Mouse (Mus musculus) mouse embryonic stem cell (cell line): ENCODE measurements at regions not wholly inside any gene's neighbourhood (a gene's known extent, or its start where the extent isn't known, plus 50 kb on each side); places are given as distances from the start of the nearest gene placed in this dataset.

Source experiments
- in situ Hi-C, 2 experiments: fragments of 300-500 bp; cut with MboI; formaldehyde crosslinking; loops; 1 replicate in 1 of 2; 3 replicates in 1 of 2; pipeline ENCODE4 v1.14.3; 2019 to 2020; ENCODE audit warnings: low sequenced_read_pairs in 2 of 2, low pct_unique_long_range_greater_than_20kb in 1 of 2, mixed read lengths in 1 of 2; ENCODE audit not compliant: unreplicated experiment in 1 of 2

DNA sequence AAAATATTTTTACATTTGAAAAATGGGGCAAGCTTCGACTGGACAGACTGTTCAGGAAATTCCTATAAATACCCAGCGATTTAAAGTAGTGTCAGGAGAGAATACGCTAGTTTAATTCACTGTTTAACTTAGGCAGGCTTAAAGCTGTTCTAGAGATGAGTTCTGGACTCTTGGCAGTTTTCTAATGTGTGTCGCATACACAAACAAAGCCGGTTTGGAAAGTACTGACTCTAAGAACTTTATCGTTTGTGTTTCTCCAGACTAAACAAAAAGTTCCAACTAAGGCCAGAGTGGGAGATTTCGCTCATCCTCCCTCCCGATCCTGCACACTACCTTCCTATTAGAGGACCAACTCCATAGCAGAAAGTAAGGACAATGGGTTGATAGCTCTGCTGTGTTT, 201.7 kb upstream of the Map3k1 start:
- in situ Hi-C loops, result no loop called here

DNA sequence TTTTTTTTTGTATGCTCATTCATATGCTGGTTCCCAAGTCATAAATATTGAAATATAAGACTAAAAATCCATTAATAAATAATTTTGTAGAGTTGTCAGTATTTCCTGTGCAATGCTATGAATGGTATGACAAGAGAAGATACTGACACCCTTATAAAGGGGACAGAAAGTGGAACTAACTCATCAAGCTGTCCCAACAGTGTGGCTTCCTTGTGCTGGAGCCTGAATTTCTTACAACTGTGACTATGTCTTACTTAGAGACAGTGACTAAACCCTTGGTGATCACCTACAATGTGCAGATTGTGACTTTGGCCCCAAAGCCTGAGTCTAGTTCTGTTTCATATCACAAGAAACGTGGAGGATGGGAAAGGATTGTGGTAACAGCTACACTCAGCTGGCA, 203.8 kb upstream of the Map3k1 start:
- in situ Hi-C loops, result no loop called here

DNA sequence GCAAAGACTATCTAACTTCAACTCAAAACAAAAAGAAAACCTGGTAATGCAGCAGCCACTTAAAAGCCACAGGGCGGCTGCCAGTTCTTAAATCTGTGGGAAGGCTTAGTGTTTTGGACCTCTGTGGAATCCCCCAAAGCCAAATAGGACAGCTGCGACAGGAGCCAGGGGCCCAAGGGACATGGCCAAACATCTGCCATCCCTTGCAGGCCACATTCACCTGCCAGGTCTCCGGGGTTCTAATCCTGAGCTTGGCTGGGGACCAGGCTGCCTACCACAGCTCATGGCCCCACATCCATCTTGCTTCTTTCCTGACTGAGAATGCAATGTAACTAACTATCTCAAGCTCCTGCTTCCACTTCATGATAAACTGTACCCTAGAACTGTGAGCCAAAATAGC, 206.3 kb upstream of the Map3k1 start:
- in situ Hi-C loops, result no loop called here

DNA sequence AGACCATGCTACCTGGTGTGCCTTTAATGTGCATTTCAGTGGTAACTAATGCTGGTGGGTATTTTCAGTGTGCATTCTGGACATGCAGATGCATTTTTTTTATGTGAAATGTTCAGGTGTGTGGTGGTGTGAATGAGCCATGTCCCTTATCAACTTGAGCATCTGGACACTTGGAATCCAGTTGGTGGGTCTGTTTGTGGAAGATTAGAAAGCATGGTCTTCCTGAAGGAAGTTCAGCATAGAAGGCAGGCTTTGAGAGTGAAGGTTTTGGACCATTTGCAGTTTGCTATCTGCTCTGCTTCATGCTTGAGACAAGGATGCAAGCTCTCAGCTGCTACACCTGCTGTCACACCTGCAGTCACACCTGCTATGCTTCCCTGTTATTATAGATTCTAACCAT, 207.5 kb upstream of the Map3k1 start:
- in situ Hi-C loops, result no loop called here

DNA sequence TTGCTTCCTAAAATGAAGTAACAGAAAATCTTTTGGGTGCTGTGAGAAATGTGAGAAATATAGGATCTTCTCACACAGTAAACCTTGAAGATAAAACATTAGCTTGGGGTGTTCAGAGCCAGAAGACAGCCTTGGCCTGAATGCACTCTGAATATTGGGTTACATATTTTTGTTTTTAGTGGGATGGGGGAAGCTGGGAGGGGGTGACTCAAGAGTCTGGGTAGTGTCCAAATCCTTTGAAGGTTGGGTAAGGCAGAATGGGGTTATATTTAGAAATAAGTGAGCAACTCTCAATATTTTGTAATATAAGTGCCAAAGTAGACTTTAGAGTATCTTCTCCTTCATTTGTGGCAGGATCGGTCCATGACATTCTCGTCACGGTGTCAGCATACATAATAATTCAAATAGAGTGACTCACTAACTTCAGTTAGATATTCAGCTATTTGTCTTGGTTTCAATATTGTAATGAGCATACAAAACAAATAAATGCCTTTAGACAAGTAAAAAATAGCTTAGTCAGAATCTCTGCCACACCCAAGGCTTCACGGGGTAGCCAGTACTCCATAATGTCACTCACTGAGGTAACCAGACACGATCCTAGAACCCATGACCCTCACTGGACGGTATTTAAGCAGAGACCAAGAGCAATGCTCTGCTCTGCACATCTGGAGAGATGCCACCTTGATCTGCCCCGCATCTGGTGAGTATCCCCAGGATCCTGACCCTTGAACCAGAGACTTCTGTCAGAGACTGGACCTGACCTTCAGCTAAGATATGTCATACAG, 209.9 kb upstream of the Map3k1 start:
- in situ Hi-C loops, result no loop called here

DNA sequence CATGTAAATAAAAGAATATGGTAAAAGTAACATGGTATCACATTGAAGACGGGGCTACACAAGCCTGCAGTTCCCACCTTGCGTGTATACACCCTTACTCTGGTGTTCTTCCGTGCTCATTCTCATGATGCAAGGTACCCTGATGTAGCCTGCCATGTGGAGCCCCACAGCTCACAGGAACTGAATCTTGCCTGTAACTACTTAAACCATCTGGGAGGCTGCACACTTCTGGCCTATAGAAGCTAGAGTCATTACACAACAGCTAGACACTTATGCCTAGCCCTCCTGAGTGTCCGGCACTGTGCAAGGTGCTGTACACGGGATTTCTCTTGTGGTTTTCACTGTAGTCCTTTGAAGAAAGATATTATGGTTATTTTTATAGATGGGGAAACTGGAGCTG, 210.8 kb upstream of the Map3k1 start:
- in situ Hi-C loops, result no loop called here

DNA sequence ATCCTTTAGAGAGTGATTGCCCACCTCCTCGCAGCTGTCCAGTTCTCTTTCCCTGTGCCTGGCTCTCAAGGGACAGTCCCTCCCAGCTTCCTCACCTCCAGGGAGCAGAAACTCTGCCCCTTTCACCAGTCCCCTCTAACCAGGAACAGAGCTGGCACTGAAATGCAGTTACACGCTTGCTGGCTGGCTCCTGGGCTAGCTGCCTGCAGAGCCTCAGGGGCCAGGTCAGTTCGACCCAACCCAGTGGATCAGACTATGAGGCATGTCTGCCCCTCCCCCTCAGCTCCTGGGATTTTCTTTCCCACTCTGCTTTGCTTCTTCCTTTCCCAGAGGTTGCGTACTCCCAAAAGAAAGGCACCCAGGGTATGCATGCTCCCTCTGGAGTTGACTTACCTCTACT, 214.4 kb upstream of the Map3k1 start:
- in situ Hi-C loops, result no loop called here

DNA sequence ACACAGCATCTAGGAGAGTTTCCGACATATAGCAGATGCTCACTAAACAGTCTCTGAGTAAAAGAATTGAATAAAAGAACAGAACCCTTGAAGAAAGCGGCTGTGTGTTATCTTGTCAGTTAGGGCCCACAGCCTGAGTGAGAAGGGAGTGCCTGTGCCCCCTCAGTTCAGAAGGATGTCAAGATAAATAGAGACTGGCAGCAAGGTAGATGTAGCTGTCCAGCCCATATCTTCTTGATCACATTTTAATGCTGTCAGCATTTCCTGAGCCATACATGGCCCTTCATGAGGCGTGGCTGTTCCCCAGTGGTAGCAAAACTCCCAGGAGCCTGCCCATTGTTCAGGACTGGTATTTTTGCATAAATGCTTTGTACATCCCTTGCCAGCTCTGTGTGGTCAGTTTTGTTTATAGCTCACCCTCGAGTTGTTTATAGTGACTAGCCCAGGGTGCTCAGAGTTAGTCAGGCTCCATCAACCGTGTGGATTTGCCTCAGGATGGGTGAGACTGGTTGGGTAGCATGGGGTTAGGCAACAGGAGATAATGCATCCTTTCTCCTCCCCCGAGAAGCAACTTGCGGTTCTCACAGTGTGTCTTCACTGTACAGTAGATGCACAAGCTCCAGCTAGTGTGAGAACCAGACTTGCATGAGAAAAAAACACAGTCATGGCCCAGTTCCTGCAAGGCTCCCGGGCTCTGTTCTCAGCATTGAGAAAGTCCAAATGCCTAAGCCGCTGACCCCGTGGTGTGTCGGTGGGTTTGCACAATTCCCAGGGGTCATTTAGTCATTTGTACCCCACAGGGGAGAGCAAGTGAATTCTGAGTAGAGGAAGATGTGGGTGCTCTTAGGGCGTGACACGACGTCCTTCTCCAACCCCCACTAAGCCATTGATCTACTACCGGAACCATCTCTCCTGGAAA, 216.1 kb upstream of the Map3k1 start:
- in situ Hi-C loops, result no loop called here

DNA sequence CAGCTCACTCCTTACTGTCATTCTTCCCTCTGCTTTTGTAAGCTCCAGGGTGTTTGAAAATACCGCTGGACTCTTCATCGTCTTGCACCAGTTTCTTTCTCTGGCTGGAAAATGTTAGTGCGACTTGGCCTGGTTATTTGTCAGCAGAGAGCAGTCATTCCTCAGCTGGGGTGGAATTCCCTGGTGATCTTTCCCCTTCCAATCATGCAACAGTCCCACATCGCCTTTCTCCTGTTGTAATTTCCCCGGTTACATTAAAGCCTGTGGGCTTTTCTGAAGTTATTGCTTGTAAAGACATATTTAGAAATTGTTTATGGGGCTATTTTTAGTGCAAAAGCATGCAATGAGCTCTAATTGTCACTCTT, 216.8 kb upstream of the Map3k1 start:
- in situ Hi-C loops, result no loop called here

DNA sequence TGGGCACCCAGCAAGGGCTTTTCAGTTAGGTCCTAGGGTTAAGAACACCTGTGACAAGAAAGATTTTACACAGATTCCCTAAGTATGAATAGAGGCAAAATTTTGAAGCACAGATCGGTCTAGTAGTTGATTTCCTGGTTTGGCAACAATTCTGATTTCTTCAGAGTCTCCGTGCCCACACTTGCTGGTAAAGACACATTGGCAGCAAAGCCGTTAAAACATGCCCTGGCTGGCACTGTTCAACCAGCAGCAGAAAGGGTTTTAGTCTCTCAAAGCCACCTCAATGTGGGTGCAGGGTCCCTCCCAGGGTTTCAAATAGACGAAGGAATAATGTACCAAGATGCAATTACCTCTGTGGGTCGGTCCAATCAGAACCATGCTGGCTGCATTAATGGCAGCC, 218.9 kb upstream of the Map3k1 start:
- in situ Hi-C loops, result no loop called here

DNA sequence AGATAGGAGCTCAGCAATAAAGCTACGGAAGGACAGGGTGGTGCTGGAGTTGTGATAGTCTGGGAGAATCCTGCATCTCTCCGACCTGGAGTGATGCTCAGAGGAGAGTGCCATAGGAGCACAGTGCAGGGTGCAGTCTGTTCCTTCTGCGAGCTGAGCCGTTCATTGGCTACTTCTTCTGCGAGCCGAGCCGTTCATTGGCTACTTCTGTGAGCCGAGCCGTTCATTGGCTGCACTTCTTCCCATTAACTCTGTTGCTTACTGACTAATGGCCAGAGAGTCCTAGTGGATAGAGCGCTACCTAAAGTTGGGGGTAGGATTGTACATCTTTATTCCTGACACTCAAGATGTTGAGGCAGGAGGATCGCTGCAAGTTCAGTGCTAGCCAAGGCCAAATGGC, 222.3 kb upstream of the Map3k1 start:
- in situ Hi-C loops, result no loop called here

DNA sequence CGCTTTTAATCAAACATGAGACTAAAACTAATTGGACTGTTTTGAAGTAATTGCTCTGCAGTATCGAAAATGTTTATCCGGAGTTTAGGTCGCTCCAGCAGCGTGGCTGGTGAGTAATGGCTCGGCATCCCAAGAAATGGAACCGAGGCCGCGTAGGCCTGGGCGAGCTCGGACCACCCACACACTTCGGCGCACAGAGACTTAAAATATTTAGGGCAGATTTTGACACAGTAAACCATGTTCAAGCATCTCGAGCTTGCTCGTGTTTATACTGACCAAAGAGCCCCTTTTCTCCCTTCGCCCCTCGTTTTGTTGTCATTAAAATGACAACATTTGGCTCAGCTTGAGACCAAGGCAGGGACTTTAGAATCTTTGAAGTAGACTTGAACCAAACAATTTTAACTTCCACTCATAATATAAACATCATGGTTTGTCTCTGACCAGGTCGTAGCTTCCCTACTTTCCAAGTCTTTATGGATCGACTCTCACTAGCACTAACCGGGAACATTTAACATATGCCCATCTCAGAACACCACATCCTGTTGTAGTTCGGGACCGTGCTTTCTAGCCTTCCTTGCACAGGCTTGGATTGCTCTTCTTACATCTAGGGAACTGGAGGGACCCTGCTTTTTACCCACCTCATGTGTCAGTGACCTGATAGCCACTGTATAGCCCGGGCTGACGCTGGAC, 223.0 kb upstream of the Map3k1 start:
- in situ Hi-C loops, result no loop called here

DNA sequence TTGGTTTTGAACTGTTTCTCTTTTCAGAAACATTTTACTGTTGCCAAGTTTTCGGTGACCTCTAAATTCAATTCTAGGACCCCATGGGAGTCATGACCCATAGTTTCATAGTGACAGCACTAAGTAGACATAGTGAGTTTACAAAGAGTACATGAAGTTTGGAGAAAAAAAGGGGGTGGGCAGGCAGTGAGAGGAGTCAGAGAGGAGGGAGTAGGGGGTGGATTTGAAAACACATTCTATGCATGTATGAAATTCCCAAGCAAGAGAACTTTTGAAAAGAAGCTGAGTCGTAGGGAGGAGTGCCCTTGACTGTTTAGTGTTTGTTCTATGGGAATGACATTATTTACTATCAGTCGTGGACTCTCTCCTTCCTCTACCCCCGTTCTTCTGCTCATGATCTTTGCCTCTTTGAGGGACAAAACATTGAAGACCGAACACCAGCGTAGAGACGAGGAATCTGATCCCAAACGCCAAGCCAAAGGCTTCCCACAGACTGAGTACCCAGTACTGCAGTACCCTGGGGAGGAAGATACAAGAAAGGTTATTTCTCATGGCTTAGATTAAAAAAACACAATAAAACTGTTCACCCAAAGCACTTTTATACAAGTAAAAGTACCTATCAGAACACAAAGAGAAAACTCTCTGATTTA, 229.1 kb upstream of the Map3k1 start:
- in situ Hi-C loops, result no loop called here

DNA sequence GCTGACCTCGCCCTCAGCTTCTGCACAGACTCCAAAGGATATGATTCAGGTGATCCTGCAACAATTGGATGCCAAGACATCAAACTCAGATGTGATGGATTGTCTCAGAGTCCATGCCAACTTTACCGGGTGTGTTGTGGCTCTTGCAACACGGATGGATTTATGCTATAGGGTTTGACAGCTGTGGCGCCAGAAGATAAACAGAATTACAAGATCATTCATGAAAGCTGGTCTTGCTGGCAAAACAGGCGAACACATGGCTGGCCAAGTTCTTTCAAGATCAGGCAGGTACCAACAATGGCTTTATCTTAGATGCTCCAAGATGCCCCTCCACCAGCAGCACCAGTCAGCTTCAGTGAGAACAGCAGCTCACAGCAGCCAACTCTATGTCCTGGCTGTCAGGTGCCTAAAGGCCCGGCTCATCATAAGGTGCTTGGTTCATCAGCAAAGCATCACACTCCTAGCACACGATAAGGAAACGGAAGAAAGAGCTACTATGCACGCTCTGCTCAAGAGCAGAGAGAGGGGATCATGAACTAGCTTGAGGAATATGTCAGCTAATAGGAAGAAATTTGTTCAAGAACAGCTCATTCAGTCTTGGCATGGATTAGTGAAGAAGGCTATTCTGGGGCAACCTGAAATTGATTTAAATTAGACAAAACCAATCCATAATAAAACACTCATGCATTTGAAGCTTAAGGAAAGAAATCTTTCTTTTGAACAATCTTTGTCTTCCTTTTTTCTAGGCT, 229.9 kb upstream of the Map3k1 start:
- in situ Hi-C loops, result no loop called here

DNA sequence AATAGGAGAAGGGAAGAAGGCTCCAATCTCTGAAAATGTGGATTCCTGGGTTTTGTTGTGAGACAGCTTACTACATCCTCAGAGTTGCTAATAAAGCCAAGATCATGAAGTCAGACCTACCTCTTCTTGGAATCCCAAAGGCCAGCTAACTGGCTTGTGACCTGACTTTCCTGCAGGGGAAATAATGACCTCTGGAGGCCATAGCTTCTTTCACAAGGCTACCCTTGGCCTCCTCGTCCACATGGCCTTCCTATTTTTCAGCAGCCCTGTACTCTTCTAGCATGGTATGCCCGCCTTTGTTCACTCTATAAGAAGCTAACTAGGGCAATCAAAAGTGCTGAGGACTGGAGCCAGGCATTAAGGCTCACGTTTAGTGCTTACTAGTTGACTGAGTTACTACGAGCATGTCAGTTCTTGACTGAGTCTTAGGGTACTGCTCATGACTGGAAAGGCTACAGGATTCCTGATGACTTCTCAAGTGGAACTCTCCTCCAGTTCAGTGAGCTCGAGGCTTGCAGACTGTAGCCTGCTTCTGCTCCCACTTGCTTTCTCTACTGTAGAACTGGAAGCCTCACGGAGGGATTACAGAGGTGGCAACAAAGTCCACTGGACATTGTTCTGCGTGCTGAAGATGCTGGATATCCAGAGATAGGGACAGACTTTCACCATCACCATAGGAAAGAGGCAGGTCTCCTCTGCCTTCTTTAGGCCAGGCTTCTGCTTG, 230.8 kb upstream of the Map3k1 start:
- in situ Hi-C loops, result no loop called here

DNA sequence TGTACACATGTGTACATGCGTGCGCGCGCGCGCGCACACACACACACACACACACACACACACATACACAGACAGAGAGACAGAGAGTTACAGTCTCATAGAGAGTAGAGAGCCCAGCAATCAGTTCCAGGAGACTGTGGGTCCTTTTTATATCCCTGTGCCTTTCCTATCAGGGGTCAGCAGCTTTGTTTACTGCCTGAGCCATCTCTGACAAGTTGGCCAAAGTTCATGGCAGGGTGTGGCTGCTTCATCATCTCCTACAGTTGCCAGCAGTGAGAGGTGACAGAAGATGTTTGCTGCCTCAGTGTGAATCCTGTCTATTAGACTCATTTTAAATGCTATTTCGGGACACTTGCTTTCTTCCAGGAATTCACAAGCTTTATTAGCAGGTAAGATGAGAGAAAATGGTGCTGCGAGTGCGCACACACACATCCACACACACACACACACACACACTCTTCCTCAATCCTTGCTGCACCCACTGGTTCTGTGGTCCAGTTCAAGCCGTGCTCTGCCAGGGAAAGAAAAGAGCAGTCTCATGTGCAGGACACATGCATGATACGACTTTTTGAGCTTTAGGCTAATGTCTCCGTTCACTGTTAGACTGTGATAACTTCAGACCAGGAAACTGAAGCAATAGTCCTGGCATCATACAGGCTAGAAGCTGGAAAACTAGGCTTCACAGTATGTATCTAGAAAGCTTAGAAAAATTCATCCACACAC, 234.9 kb upstream of the Map3k1 start:
- in situ Hi-C loops, result no loop called here

DNA sequence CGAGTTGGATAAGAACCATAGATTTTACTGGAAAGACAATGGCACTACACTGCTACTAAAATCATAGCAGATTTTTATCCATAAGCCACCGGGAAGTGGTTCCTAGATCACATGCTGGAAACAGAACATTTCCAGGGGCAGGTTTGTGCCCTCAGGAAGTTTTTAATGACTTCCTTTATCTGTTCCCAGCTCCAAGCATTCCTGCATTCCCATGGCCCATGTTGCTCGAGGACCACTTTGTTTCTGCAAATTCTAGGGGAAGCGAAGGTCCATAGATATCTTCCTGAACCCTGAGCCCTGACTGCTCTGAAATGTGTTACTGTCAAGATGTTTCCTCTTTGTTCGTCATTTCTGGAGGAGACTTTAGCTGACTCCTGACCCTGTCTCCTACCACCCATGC, 235.6 kb upstream of the Map3k1 start:
- in situ Hi-C loops, result no loop called here
